Mouse (Mus musculus): ENCODE results near the gene Bbs9. TPM values are rescaled to one million over a fixed set of nuclear protein-coding genes. Genes with fewer than 3 reads are reported as not detected.

Bbs9 gene
- polyA plus RNA-seq, 1 experiment from 2014 or later, result 2.5 TPM

GRCm38 (mm10) chr9:22748617-22749016, 273.1 kb downstream of the Bbs9 start:
- Histone ChIP-seq H3K36me3 (ENCODE audit: control insufficient read depth, insufficient read depth) (no peaks in the 10 kb centered on the region), H3K27ac (ENCODE audit: low read length) (no peak overlapping the region), H3K9ac (ENCODE audit: low read depth, low read length) (no peak overlapping the region), H3K4me2 (ENCODE audit: low read depth, low read length) (no peak overlapping the region), H3K4me3 (ENCODE audit: low read depth, low read length) (no peak overlapping the region), H3K27me3 (ENCODE audit: control insufficient read depth, insufficient read depth, low read depth, low read length) (no peaks in the 10 kb centered on the region), H3K9me3 (replicated peaks; ENCODE audit: control insufficient read depth, low read length) (no peaks in the 10 kb centered on the region), H3K4me1 (ENCODE audit: control insufficient read depth, low read depth, low read length) (no peaks in the 10 kb centered on the region)
- ATAC-seq (ENCODE audit: low read depth), result no peak
- WGBS (ENCODE audit: insufficient replicate concordance), result 77% methylated on average over 2 of the region's 2 CpGs

GRCm38 (mm10) chr9:22750779-22751545, 275.4 kb downstream of the Bbs9 start:
- H3K27ac ChIP-seq (ENCODE audit: low read length), result no peak overlapping the region
- no peak overlapping the region for H3K4me2 ChIP-seq (ENCODE audit: low read depth, low read length)
- no peak overlapping the region for H3K9ac ChIP-seq (ENCODE audit: low read depth, low read length)
- ATAC-seq (ENCODE audit: low read depth), result no peak
- WGBS (ENCODE audit: insufficient replicate concordance), result 72% methylated on average over 17 of the region's 17 CpGs
- H3K36me3 ChIP-seq (ENCODE audit: control insufficient read depth, insufficient read depth), result no peaks in the 10 kb centered on the region
- H3K4me3 ChIP-seq (ENCODE audit: low read depth, low read length), result no peak overlapping the region
- H3K9me3 ChIP-seq (replicated peaks; ENCODE audit: control insufficient read depth, low read length), result no peaks in the 10 kb centered on the region
- H3K4me1 ChIP-seq (ENCODE audit: control insufficient read depth, low read depth, low read length), result no peaks in the 10 kb centered on the region
- H3K27me3 ChIP-seq (ENCODE audit: control insufficient read depth, insufficient read depth, low read depth, low read length), result no peaks in the 10 kb centered on the region

DNA sequence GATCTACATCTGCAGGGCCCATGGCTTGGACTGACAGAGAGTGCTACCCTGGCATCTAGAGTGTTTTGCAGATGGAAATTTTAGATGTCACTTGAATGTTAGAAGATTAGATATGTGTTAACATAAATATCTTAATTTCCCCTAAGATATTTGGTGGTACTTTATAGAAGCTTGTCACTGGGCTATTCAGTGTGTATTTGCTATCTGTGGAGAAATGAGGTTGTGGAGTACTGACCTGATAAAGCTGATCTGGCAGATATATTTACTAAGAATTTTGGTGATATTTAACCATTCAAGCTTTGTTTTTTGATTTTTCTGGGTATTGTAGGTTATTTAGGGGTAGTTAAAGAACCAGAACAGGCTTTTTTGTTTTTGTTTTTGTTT, 276.0 kb downstream of the Bbs9 start:
- H3K4me2 ChIP-seq (ENCODE audit: low read depth, low read length), result no peak overlapping the region
- H3K4me1 ChIP-seq (ENCODE audit: control insufficient read depth, low read depth, low read length), result no peaks in the 10 kb centered on the region
- no peaks in the 10 kb centered on the region for H3K9me3 ChIP-seq (replicated peaks; ENCODE audit: control insufficient read depth, low read length)
- no peak for ATAC-seq (ENCODE audit: low read depth)
- H3K9ac ChIP-seq (ENCODE audit: low read depth, low read length), result no peak overlapping the region
- no peak overlapping the region for H3K27ac ChIP-seq (ENCODE audit: low read length)
- no peaks in the 10 kb centered on the region for H3K27me3 ChIP-seq (ENCODE audit: control insufficient read depth, insufficient read depth, low read depth, low read length)
- H3K4me3 ChIP-seq (ENCODE audit: low read depth, low read length), result no peak overlapping the region
- H3K36me3 ChIP-seq (ENCODE audit: control insufficient read depth, insufficient read depth), result no peaks in the 10 kb centered on the region

- H3K27ac ChIP-seq (ENCODE audit: low read length), result no peak overlapping the region
- no peaks in the 10 kb centered on the region for H3K36me3 ChIP-seq (ENCODE audit: control insufficient read depth, insufficient read depth)
- no peaks in the 10 kb centered on the region for H3K4me1 ChIP-seq (ENCODE audit: control insufficient read depth, low read depth, low read length)
- 60% methylated on average over 6 of the region's 6 CpGs for WGBS (ENCODE audit: insufficient replicate concordance)
- no peak overlapping the region for H3K4me3 ChIP-seq (ENCODE audit: low read depth, low read length)
- ATAC-seq (ENCODE audit: low read depth), result no peak
- no peaks in the 10 kb centered on the region for H3K27me3 ChIP-seq (ENCODE audit: control insufficient read depth, insufficient read depth, low read depth, low read length)
- no peak overlapping the region for H3K4me2 ChIP-seq (ENCODE audit: low read depth, low read length)
- no peak overlapping the region for H3K9ac ChIP-seq (ENCODE audit: low read depth, low read length)
- H3K9me3 ChIP-seq (replicated peaks; ENCODE audit: control insufficient read depth, low read length), result no peaks in the 10 kb centered on the region
Measured at GRCm38 (mm10) chr9:22754081-22754672, 278.7 kb downstream of the Bbs9 start.

DNA sequence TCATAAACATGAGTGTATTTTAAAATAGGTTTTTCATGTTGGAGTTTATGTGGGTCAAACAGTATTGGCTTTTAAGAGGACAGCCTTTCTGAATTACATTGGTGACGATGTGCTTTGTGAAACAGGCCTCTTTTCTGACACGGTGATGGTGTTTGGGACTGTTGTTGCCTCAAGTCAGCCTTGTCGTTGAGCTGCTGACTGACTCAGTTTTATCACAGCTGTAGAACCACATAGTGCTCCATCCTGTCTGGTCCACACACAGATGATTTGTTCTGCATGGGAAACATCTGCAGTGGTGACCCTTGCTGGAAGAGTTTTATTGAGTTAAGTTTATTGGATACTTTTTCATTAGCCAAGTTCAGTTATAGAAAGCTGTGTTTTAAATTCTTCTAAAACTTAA, 283.0 kb downstream of the Bbs9 start:
- ATAC-seq (ENCODE audit: low read depth), result no peak
- no peak overlapping the region for H3K4me2 ChIP-seq (ENCODE audit: low read depth, low read length)
- no peaks in the 10 kb centered on the region for H3K4me1 ChIP-seq (ENCODE audit: control insufficient read depth, low read depth, low read length)
- no peak overlapping the region for H3K9ac ChIP-seq (ENCODE audit: low read depth, low read length)
- 66% methylated on average over 3 of the region's 3 CpGs for WGBS (ENCODE audit: insufficient replicate concordance)
- H3K9me3 ChIP-seq (replicated peaks; ENCODE audit: control insufficient read depth, low read length), result no peaks in the 10 kb centered on the region
- H3K4me3 ChIP-seq (ENCODE audit: low read depth, low read length), result no peak overlapping the region
- H3K27me3 ChIP-seq (ENCODE audit: control insufficient read depth, insufficient read depth, low read depth, low read length), result no peaks in the 10 kb centered on the region
- no peaks in the 10 kb centered on the region for H3K36me3 ChIP-seq (ENCODE audit: control insufficient read depth, insufficient read depth)
- H3K27ac ChIP-seq (ENCODE audit: low read length), result no peak overlapping the region

DNA sequence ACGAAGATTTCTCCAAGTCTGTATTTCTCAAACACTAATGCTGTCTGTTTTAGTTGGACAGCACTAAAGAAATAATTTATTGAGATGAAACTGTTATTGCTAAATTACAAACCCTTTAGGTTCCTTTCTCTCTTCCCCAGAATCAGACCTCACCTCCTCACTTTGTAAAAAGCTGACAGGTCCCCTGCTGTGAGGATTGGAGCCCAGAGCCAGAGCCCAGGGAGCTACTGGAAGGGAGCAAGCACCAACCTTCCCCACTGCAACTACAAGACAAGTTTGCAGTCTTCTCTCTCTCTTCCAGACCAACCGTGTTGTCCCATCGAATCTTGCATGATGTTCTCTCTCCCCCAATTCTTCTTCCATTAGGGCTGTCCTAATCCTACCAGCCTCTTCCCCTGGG, 283.7 kb downstream of the Bbs9 start:
- Histone ChIP-seq H3K4me1 (ENCODE audit: control insufficient read depth, low read depth, low read length) (no peaks in the 10 kb centered on the region), H3K27ac (ENCODE audit: low read length) (no peak overlapping the region), H3K9me3 (replicated peaks; ENCODE audit: control insufficient read depth, low read length) (no peaks in the 10 kb centered on the region), H3K4me3 (ENCODE audit: low read depth, low read length) (no peak overlapping the region), H3K4me2 (ENCODE audit: low read depth, low read length) (no peak overlapping the region), H3K27me3 (ENCODE audit: control insufficient read depth, insufficient read depth, low read depth, low read length) (no peaks in the 10 kb centered on the region), H3K36me3 (ENCODE audit: control insufficient read depth, insufficient read depth) (no peaks in the 10 kb centered on the region), H3K9ac (ENCODE audit: low read depth, low read length) (no peak overlapping the region)
- WGBS (ENCODE audit: insufficient replicate concordance), result 52% methylated on average over 3 of the region's 3 CpGs
- ATAC-seq (ENCODE audit: low read depth), result no peak

- no peak overlapping the region for H3K27ac ChIP-seq (ENCODE audit: low read length)
- H3K9me3 ChIP-seq (replicated peaks; ENCODE audit: control insufficient read depth, low read length), result no peaks in the 10 kb centered on the region
- no peaks in the 10 kb centered on the region for H3K27me3 ChIP-seq (ENCODE audit: control insufficient read depth, insufficient read depth, low read depth, low read length)
- H3K4me3 ChIP-seq (ENCODE audit: low read depth, low read length), result no peak overlapping the region
- WGBS (ENCODE audit: insufficient replicate concordance), result 79% methylated on average over 4 of the region's 4 CpGs
- no peak overlapping the region for H3K4me2 ChIP-seq (ENCODE audit: low read depth, low read length)
- no peaks in the 10 kb centered on the region for H3K4me1 ChIP-seq (ENCODE audit: control insufficient read depth, low read depth, low read length)
- no peaks in the 10 kb centered on the region for H3K36me3 ChIP-seq (ENCODE audit: control insufficient read depth, insufficient read depth)
- H3K9ac ChIP-seq (ENCODE audit: low read depth, low read length), result no peak overlapping the region
- ATAC-seq (ENCODE audit: low read depth), result no peak
Measured at GRCm38 (mm10) chr9:22760376-22760775, 284.9 kb downstream of the Bbs9 start.

DNA sequence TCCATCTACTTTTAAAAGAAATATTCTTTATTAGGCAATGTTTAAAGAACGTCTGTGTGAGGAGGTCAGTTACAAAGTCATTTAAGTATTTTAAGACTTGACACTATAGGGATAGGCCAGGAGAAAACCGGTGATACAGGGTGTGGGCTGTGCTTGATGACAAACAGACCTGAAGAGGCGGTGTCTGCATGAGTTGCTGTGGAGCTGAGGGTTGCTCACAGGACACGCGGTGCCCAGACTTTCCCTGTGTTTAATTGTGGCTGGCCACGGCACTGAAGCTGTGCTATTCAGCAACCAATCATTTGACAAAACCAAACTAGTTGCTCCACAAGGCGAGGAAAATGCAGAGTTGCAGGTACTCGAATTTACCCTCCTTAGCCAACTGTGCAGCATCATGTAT, 286.0 kb downstream of the Bbs9 start:
- Histone ChIP-seq H3K27me3 (ENCODE audit: control insufficient read depth, insufficient read depth, low read depth, low read length) (no peaks in the 10 kb centered on the region), H3K4me1 (ENCODE audit: control insufficient read depth, low read depth, low read length) (no peaks in the 10 kb centered on the region), H3K9me3 (replicated peaks; ENCODE audit: control insufficient read depth, low read length) (no peaks in the 10 kb centered on the region), H3K9ac (ENCODE audit: low read depth, low read length) (no peak overlapping the region), H3K36me3 (ENCODE audit: control insufficient read depth, insufficient read depth) (no peaks in the 10 kb centered on the region), H3K4me3 (ENCODE audit: low read depth, low read length) (no peak overlapping the region), H3K4me2 (ENCODE audit: low read depth, low read length) (no peak overlapping the region), H3K27ac (ENCODE audit: low read length) (no peak overlapping the region)
- WGBS (ENCODE audit: insufficient replicate concordance), result 74% methylated on average over 8 of the region's 8 CpGs
- ATAC-seq (ENCODE audit: low read depth), result no peak

DNA sequence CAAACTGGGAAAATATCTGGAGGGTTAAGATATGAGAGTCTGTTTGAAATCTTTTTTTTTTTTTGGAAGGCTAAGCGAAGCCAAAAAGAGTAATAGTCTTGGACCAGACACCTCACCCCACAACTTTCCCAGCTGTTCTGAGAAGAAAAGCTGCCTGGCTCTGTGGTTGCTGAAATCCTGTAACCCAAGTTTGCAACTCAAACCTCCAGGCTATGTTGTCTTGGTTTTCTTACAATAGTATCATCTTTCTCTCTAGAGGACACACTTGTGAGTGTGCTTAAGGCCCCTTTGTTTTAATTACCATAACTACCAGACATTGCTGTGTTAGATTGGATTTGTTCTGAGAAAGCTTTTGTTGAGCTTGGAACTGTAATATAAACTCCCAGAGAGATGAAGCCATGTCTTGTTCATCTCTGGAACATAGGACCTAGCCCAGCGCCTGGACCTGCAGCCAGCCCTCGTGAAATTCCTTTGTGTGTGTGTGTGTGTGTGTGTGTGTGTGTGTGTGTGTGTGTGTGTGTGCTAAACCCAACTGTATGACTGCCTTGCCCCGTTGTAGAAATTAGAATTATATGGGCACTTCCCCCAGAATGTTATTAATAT, 290.2 kb downstream of the Bbs9 start:
- ATAC-seq (ENCODE audit: low read depth), result no peak
- Histone ChIP-seq H3K27me3 (ENCODE audit: control insufficient read depth, insufficient read depth, low read depth, low read length) (no peaks in the 10 kb centered on the region), H3K36me3 (ENCODE audit: control insufficient read depth, insufficient read depth) (no peaks in the 10 kb centered on the region), H3K27ac (ENCODE audit: low read length) (no peak overlapping the region), H3K4me2 (ENCODE audit: low read depth, low read length) (no peak overlapping the region), H3K4me3 (ENCODE audit: low read depth, low read length) (no peak overlapping the region), H3K9ac (ENCODE audit: low read depth, low read length) (no peak overlapping the region), H3K9me3 (replicated peaks; ENCODE audit: control insufficient read depth, low read length) (no peaks in the 10 kb centered on the region), H3K4me1 (ENCODE audit: control insufficient read depth, low read depth, low read length) (no peaks in the 10 kb centered on the region)
- 60% methylated on average over 4 of the region's 4 CpGs for WGBS (ENCODE audit: insufficient replicate concordance)

Measured in liver, embryonic 16.5 days (tissue).